Comparison of ENCODE assay signal across 24 mouse cellular contexts in the genomic region with DNA sequence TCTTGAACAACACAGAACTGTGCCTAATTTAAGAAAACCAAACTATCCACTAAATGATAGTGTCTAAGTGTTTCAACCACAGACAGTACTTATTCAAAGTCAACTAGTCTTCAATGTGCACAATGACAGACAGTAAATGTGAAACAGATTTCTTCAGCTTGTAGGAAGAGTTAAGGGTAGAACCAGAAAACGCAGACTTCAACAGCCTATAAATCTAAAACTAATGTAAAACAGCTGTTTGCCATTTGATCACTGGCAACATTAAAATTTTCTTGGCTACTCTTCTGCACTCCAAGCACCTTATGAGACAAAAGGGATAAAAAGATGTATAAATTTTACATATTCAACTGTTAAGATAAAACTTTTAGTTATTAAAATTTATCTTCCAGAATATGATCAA. TPM values are rescaled to one million over a fixed set of nuclear protein-coding genes. Genes with fewer than 3 reads are reported as not detected.
"Had no signal": no experiment of that assay in that cellular context is flagged by ENCODE, and none has a peak within 500 bp of the region (broad histone marks: within the 10 kb centered on the region; RNA-seq: fewer than 3 reads in every experiment).

No protein-coding gene starts in this region.

- DNase-seq: kidney, adult 9 months; kidney, postnatal 25 days; layer of hippocampus, adult 9-11 months; liver, postnatal 0 days; lung, embryonic 14.5 days; right cerebral cortex, adult 18-20 months; right cerebral cortex, postnatal 14 days; right cerebral cortex, postnatal 4 days; thymus, adult 2 months; thymus, postnatal 14 days; thymus, postnatal 4 days had no signal

- H3K4me2 ChIP-seq: limb, embryonic 15.5 days; liver, embryonic 11.5 days; lung, embryonic 14.5 days; midbrain, embryonic 12.5 days; midbrain, embryonic 15.5 days; neural tube, embryonic 12.5 days; neural tube, embryonic 15.5 days had no signal

- H3K4me3 ChIP-seq: layer of hippocampus, adult 2 months; limb, embryonic 15.5 days; midbrain, embryonic 12.5 days; midbrain, embryonic 15.5 days; neural tube, embryonic 12.5 days; neural tube, embryonic 15.5 days had no signal

- H3K27ac ChIP-seq: layer of hippocampus, adult 2 months; limb, embryonic 15.5 days; liver, embryonic 14.5 days; macrophage; midbrain, embryonic 12.5 days; midbrain, embryonic 15.5 days; neural tube, embryonic 12.5 days; neural tube, embryonic 15.5 days; stomach, postnatal 0 days had no signal

- H3K9ac ChIP-seq: limb, embryonic 15.5 days; liver, embryonic 14.5 days; liver, postnatal 0 days; lung, embryonic 14.5 days; midbrain, embryonic 12.5 days; midbrain, embryonic 15.5 days; neural tube, embryonic 12.5 days; neural tube, embryonic 15.5 days had no signal

- ATAC-seq: liver, postnatal 0 days; lung, postnatal 0 days; midbrain, embryonic 15.5 days had no signal

- H3K9me3 ChIP-seq: limb, embryonic 15.5 days; megakaryocyte, embryonic 14.5 days; midbrain, embryonic 12.5 days; midbrain, embryonic 15.5 days; neural tube, embryonic 12.5 days; neural tube, embryonic 15.5 days had no signal

- H3K27me3 ChIP-seq: limb, embryonic 15.5 days; megakaryocyte, embryonic 14.5 days; midbrain, embryonic 12.5 days; midbrain, embryonic 15.5 days; neural tube, embryonic 12.5 days; neural tube, embryonic 15.5 days had no signal

RNA-seq across cellular contexts. Expression of a gene that starts 5.1 kb away (rescaled TPM):
- polyA plus RNA-seq: large intestine, adult 2 months; macrophage had no signal
